Mouse (Mus musculus) cortical plate, adult 2 months (tissue): ENCODE measurements around the gene Trim7. TPM values are rescaled to one million over a fixed set of nuclear protein-coding genes. Genes with fewer than 3 reads are reported as not detected.
A peak's percentile ranks its signal among the peaks of the same experiment; 100 is the strongest.

ENCODE experiments used
- H3K27ac ChIP-seq: fragments of 200-500 bp; 2 replicates; pipeline ENCODE4 v1.5.1; 2012; ENCODE audit warnings: low read length, control low read depth, inconsistent platforms; ENCODE audit not compliant: insufficient read depth
- H3K4me1 ChIP-seq: fragments of 200-500 bp; 2 replicates; pipeline ENCODE4 v1.6.1; 2011; ENCODE audit warnings: low read length; ENCODE audit not compliant: control insufficient read depth, insufficient read depth
- H3K4me3 ChIP-seq: fragments of 200-500 bp; 2 replicates; pipeline ENCODE4 v1.5.1; 2011; ENCODE audit warnings: mild to moderate bottlenecking, low read length, control low read depth; ENCODE audit not compliant: insufficient read depth
- CTCF ChIP-seq: fragments of 200-500 bp; IDR thresholded peaks from 2 replicates; pipeline ENCODE4 v1.5.1; 2011; ENCODE audit warnings: mild to moderate bottlenecking, control low read depth, low read length; ENCODE audit not compliant: insufficient read depth; ENCODE audit errors: extremely low read depth
- POLR2A ChIP-seq: fragments of 200-500 bp; IDR thresholded peaks from 2 replicates; pipeline ENCODE4 v1.6.1; 2011; ENCODE audit warnings: mild to moderate bottlenecking, low read length, control low read depth; ENCODE audit not compliant: insufficient read depth; ENCODE audit errors: extremely low read depth
- polyA plus RNA-seq: library from polyadenylated mRNA; depleted of rRNA; stranded (reverse); fragments of >200 nt; gene quantifications from 2 replicates; pipeline ENCODE4 v1.2.3, GENCODE M21; 2012

The Trim7 gene
- polyA plus RNA-seq, 1 experiment: 4.3 TPM

DNA sequence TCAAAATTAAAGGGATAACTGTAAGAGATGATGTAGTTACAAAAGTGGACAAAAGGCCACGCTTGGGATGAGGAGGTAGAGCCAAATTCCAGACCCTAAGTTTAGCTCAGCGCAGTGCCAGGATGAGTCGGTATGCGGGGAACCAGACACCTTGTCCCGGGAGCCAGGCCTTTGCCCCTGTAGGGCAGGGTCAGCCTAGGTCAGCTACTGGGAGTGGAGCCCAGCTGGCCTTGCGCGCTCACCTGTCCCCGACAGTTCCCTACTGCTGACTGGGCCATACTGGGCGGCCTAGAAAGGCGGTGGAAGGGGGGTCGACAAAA lies 11.0 kb downstream of the Trim7 start:
- no peak overlapping the region for H3K27ac ChIP-seq
- peak overlapping the region; percentile 72 for H3K4me3 ChIP-seq
- TF ChIP-seq POLR2A (no peak), CTCF (no peak)
- no peaks in the 10 kb centered on the region; the same call in 1 of the 2 replicates for H3K4me1 ChIP-seq

DNA sequence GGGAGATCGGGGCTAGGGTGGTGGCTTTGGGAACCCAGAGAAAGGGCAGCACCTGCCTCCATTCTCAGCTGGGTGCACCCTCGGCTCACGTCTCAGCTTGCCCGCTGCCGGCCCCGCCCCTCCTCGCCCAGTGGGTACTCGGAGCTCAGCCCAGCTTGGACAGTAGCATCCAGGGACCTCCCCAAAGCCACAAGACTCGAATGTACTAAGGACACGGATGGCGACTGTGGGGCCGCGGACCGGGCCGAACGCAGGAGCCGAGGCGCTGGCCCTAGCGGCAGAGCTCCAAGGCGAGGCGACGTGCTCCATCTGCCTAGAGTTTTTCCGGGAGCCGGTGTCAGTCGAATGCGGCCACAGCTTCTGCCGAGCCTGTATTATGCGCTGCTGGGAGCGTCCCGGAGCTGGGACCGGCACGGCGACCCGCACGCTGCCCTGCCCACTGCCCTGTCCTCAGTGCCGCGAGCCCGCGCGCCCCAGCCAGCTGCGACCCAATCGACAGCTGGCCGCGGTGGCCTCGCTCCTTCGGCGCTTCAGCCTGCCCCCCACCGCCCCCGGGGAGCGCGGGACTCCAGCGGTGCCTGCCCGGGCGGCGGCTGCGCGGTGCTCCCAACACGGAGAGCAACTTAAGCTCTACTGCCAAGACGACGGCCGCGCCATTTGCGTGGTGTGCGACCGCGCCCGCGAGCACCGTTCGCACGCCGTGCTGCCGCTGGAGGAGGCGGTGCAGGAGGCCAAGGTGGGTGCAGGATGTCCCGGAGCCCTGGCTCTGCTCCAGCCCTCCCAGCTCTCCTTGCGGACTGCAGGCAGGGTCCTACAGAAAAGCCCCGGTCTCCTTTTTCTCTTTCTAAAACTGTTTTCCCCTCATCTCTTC lies 11.6 kb downstream of the Trim7 start:
- Histone ChIP-seq H3K27ac (0 out of 2 replicates have a peak overlapping the region, but pooled peaks have one; percentile 30), H3K4me1 (no peaks in the 10 kb centered on the region; the same call in 1 of the 2 replicates)
- TF ChIP-seq POLR2A (0 out of 2 replicates have a peak, but pooled peaks have one; percentile 14), CTCF (no peak)

DNA sequence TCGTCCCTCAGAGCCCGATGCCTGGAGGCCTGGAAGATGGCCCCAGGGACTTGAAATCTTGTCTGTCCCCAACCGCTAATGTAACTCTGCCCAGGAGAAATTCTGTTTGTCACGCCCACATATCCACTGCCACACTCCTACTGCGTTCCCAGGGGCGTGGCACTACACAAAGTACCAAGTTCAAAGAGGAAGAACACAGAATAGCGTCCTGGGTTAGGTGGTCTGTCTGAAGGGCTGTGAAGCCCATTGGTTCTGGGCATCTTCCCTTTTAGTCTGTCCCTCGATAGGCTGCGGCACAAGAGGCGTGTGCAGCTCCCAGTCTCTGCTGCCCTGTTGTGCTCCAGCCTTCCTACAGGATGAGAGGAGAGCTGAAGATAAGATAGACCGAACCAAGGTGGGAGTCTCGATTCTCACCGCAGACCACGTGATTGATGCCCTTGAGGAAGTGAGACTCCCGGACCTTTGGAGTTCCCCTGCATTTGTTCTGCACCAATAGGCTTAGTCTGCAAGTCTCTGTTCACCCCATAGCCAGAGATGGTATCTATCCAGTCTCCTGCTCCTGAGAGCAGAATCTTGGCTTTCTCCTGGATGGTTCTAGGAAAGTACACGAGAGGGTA lies 12.3 kb downstream of the Trim7 start:
- Histone ChIP-seq H3K4me3 (peak overlapping the region; percentile 72), H3K4me1 (no peaks in the 10 kb centered on the region; the same call in 1 of the 2 replicates), H3K27ac (no peak overlapping the region)
- no peak for TF ChIP-seq POLR2A
- no peak for TF ChIP-seq CTCF

More for the DNA sequence above, 11.6 kb downstream of the Trim7 start:
- H3K4me3 ChIP-seq: peak overlapping the region; percentile 72

DNA sequence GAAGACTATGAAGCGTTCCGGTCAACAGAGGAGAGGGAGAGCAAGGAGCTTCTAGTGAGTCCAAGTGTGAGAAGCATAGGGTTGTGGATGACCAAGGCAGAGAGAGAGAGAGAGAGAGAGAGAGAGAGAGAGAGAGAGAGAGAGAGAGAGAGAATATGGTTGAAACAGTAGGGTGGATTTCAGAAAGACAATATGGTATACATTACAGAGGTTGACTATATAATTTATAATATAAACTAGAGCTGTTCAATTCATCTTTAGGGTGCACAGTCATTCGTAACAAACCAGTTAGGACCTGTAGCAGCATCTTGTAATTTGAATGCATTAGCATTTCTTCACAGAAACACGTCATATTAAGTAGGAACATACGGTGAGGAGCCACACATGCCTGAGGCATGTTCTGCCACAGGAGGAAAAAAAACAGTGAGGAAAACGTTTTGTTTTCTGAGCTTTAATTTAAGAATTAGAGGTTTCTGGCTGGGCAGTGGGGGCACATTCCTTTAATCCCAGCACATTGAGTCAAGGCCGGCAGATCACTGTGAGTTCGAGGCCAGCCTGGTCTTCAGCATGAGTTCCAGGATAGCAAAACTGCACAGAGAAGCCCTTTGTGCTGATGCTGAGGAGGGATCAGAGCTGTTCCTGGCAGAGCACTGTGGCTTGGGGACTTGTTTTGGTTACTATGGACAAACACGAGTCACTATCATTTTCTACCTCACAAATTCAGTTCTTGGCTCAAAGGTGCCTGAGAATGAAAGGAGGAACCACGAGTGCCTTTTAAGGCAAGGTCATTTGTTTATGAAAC lies 13.1 kb downstream of the Trim7 start:
- no peak overlapping the region for H3K27ac ChIP-seq
- no peaks in the 10 kb centered on the region; the same call in 1 of the 2 replicates for H3K4me1 ChIP-seq
- no peak overlapping the region for H3K4me3 ChIP-seq
- TF ChIP-seq CTCF (no peak), POLR2A (no peak)

DNA sequence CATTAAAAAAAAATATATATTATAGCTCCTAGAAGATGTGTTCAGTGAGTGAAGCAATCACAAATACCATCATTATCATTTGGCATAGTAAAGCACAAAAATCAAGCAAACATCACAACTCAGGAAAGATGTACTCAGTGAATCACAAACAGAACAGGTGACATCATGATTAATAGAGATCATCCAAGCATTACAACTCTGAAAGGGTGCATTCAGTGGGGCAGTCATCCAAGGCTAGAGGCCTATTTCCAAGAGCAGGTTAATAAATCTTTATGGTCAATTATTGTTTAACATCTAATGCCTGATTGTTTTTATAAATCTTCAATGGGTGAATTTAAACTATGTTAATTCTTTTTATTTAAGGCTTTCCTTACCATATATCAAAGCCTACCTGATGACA lies 14.9 kb downstream of the Trim7 start:
- no peak overlapping the region for H3K27ac ChIP-seq
- no peak overlapping the region for H3K4me3 ChIP-seq
- no peaks in the 10 kb centered on the region; the same call in 1 of the 2 replicates for H3K4me1 ChIP-seq
- TF ChIP-seq CTCF: no peak
- no peak for TF ChIP-seq POLR2A

DNA sequence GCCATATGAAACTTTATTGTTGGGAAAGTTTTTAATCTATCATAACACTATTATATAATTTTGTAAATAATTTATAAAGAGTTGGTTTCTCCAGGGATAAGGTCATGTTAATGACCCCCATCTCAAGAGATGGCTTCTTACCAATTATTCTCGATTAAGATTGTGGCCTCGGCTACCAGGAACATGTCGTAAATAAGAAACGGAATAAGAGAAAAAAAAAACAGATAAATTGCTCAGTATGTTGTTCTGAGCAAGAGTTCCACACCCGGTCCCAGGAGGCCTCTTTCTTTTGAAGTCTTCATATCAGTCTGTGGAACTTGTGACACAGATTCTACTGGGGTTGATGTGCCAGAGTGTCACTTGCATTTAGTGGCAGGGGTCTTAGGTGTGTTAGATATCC lies 15.3 kb downstream of the Trim7 start:
- Histone ChIP-seq H3K4me1 (no peaks in the 10 kb centered on the region; the same call in 1 of the 2 replicates), H3K27ac (no peak overlapping the region), H3K4me3 (no peak overlapping the region)
- no peak for TF ChIP-seq CTCF
- no peak for TF ChIP-seq POLR2A

DNA sequence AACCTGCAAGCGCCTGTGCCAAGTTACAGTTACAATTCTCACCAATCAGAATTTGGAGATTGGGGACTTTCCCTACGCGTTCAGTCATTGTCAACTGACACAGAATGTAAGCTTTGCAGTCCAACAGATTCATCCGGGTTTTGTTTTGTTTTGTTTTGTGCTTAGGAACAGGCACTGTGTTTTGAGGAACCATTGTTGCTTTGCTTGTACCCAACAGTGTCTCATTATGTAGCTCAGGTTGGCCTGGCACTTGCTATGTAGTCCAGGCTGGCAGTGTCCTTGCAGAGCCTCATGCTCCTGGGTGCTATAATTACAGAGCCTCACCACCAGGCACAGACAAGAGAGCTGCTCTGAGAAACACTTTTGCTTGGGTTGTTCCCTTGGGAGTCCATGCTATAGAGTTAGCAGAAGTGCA lies 16.4 kb downstream of the Trim7 start:
- H3K27ac ChIP-seq: no peak overlapping the region
- no peak overlapping the region for H3K4me3 ChIP-seq
- H3K4me1 ChIP-seq: no peaks in the 10 kb centered on the region; the same call in 1 of the 2 replicates
- TF ChIP-seq POLR2A (no peak), CTCF (no peak)

DNA sequence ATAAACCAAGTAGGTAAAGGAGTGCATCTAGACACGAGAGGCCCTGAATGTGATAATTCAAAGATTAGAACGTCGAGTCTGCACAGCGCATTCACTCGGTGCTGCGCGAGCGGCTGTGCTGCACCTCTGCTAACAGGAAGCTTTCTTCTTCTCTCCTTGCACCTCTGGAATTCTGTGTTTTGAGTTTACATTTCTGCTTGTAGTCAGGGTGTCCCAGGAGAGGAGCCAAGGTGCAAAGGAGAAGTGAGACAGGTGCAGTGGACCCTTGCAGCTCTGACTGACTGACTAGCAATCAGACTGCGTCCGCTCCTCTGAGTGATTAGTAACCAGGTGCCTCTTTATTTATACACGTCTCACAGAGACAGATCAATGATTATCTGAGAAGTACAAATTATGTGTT lies 17.3 kb downstream of the Trim7 start:
- no peak overlapping the region for H3K27ac ChIP-seq
- H3K4me1 ChIP-seq: no peaks in the 10 kb centered on the region; the same call in 1 of the 2 replicates
- no peak overlapping the region for H3K4me3 ChIP-seq
- no peak for TF ChIP-seq CTCF
- TF ChIP-seq POLR2A: no peak

DNA sequence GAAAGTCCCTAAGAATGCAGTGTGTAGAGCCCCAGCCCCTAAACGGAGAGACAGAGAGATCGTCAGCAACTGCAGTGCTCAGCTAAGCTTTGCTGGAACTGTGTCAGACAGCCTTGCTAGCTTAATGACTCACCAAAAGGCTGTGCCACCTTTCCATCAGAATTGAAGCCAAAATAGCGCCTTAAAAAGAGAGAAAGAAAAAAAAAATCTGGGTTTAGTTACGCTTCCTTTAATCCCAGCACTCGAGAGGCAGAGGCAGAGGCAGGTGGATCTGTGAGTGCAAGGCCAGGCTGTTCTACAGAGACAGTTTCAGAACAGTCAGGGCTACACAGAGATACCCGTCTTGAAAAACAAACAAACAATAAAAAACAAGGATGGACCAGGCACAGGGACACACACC lies 18.4 kb downstream of the Trim7 start:
- H3K27ac ChIP-seq: no peak overlapping the region
- no peaks in the 10 kb centered on the region for H3K4me1 ChIP-seq
- no peak for TF ChIP-seq CTCF
- H3K4me3 ChIP-seq: no peak overlapping the region
